Mouse (Mus musculus): ENCODE data around the gene Iqcf1. TPM values are rescaled to one million over a fixed set of nuclear protein-coding genes. Genes with fewer than 3 reads are reported as not detected.
"Not testable (repeated sequence)": the region's sequence is repeated elsewhere in the genome, so short reads cannot be mapped to it uniquely, and the experiment has no call there.

The Iqcf1 gene
- total RNA-seq, 1 experiment, result 1.7 TPM

DNA sequence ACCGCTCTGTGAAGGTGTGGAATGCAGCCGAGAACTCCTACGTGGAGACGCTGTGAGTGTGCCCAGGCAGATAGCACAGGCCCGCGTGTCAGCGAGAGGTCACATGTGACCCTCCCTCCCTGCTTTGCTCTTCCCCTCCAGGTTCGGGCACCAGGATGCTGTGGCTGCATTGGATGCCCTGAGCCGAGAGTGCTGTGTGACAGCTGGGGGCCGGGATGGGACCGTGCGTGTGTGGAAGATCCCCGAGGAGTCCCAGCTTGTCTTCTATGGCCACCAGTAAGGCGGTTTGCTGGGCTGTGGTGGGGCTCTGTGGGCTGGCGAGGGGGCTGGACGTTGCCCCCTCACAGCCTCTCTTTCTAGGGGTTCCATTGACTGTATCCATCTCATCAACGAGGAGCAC, 16.2 kb upstream of the Iqcf1 start:
- DNase-seq (ENCODE audit: low read depth, low spot score), result no peak
- peaks cover 52% of the 10 kb centered on the region for H3K36me3 ChIP-seq (ENCODE audit: control insufficient read depth, insufficient read depth, low read length, poor library complexity, severe bottlenecking)
- TF ChIP-seq MAFK (IDR thresholded peaks at IDR 0.05; ENCODE audit: insufficient read depth, low read depth, low read length) (no peak), ZNF384 (IDR thresholded peaks at IDR 0.05; ENCODE audit: low read depth, low read length) (no peak), HCFC1 (IDR thresholded peaks at IDR 0.05; ENCODE audit: borderline replicate concordance, insufficient read depth, low read length) (no peak), CHD2 (IDR thresholded peaks at IDR 0.05; ENCODE audit: low read depth, low read length) (no peak), ZC3H11A (IDR thresholded peaks at IDR 0.05; ENCODE audit: borderline replicate concordance, low read depth, low read length) (no peak)
- no peak overlapping the region for H3K27ac ChIP-seq (ENCODE audit: insufficient read depth, low read depth, low read length, poor library complexity, severe bottlenecking)
- in situ Hi-C loops (cut with MboI; ENCODE audit: low sequenced_read_pairs in 2 of 2, unreplicated experiment in 2 of 2), result no loop called here
- H3K4me3 ChIP-seq (ENCODE audit: insufficient read depth in 1 of 2, low read depth in 1 of 2, low read length in 2 of 2, poor library complexity in 1 of 2, severe bottlenecking in 1 of 2), result no peak overlapping the region
- H3K4me1 ChIP-seq (ENCODE audit: control insufficient read depth in 2 of 2, insufficient read depth in 2 of 2, low read length in 2 of 2, poor library complexity in 1 of 2), result peaks cover 0 to 17% of the 10 kb centered on the region in 2 experiments; a peak in 2 of 4 replicates
- H3K9ac ChIP-seq (ENCODE audit: insufficient read depth, low read depth, low read length, poor library complexity, severe bottlenecking), result no peak overlapping the region
- no peaks in the 10 kb centered on the region for H3K9me3 ChIP-seq (ENCODE audit: control insufficient read depth, insufficient read depth, low read depth, low read length)

GRCm38 (mm10) chr9:106485076-106485475, 14.7 kb upstream of the Iqcf1 start:
- Histone ChIP-seq H3K9me3 (ENCODE audit: control insufficient read depth, insufficient read depth, low read depth, low read length) (no peaks in the 10 kb centered on the region), H3K9ac (ENCODE audit: insufficient read depth, low read depth, low read length, poor library complexity, severe bottlenecking) (no peak overlapping the region), H3K27ac (ENCODE audit: insufficient read depth, low read depth, low read length, poor library complexity, severe bottlenecking) (no peak overlapping the region), H3K4me1 (ENCODE audit: control insufficient read depth in 2 of 2, insufficient read depth in 2 of 2, low read length in 2 of 2, poor library complexity in 1 of 2) (peaks cover 0 to 17% of the 10 kb centered on the region in 2 experiments; a peak in 2 of 4 replicates), H3K36me3 (ENCODE audit: control insufficient read depth, insufficient read depth, low read length, poor library complexity, severe bottlenecking) (peaks cover 47% of the 10 kb centered on the region), H3K4me3 (ENCODE audit: insufficient read depth in 1 of 2, low read depth in 1 of 2, low read length in 2 of 2, poor library complexity in 1 of 2, severe bottlenecking in 1 of 2) (no peak overlapping the region)
- in situ Hi-C loops (cut with MboI; ENCODE audit: low sequenced_read_pairs in 2 of 2, unreplicated experiment in 2 of 2), result no loop called here
- TF ChIP-seq CHD2 (IDR thresholded peaks at IDR 0.05; ENCODE audit: low read depth, low read length) (no peak), ZC3H11A (IDR thresholded peaks at IDR 0.05; ENCODE audit: borderline replicate concordance, low read depth, low read length) (no peak), MAFK (IDR thresholded peaks at IDR 0.05; ENCODE audit: insufficient read depth, low read depth, low read length) (no peak), ZNF384 (IDR thresholded peaks at IDR 0.05; ENCODE audit: low read depth, low read length) (no peak)
- no peak for DNase-seq (ENCODE audit: low read depth, low spot score)

GRCm38 (mm10) chr9:106487602-106488001, 12.2 kb upstream of the Iqcf1 start:
- DNase-seq (ENCODE audit: low read depth, low spot score); in situ Hi-C loops (cut with MboI; ENCODE audit: low sequenced_read_pairs in 2 of 2, unreplicated experiment in 2 of 2); H3K27ac ChIP-seq (ENCODE audit: insufficient read depth, low read depth, low read length, poor library complexity, severe bottlenecking); H3K4me3 ChIP-seq (ENCODE audit: insufficient read depth in 1 of 2, low read depth in 1 of 2, low read length in 2 of 2, poor library complexity in 1 of 2, severe bottlenecking in 1 of 2); H3K9me3 ChIP-seq (ENCODE audit: control insufficient read depth, insufficient read depth, low read depth, low read length); H3K9ac ChIP-seq (ENCODE audit: insufficient read depth, low read depth, low read length, poor library complexity, severe bottlenecking): not testable (repeated sequence)
- Histone ChIP-seq H3K4me1 (ENCODE audit: control insufficient read depth in 2 of 2, insufficient read depth in 2 of 2, low read length in 2 of 2, poor library complexity in 1 of 2) (peaks cover 0 to 18% of the 10 kb centered on the region in 2 experiments; a peak in 2 of 4 replicates), H3K36me3 (ENCODE audit: control insufficient read depth, insufficient read depth, low read length, poor library complexity, severe bottlenecking) (peaks cover 34% of the 10 kb centered on the region)

GRCm38 (mm10) chr9:106501846-106502245, 2.1 kb downstream of the Iqcf1 start:
- in situ Hi-C loops (cut with MboI; ENCODE audit: low sequenced_read_pairs in 2 of 2, unreplicated experiment in 2 of 2), result no loop called here
- no peak for TF ChIP-seq HCFC1 (IDR thresholded peaks at IDR 0.05; ENCODE audit: borderline replicate concordance, insufficient read depth, low read length)
- TF ChIP-seq CHD2 (IDR thresholded peaks at IDR 0.05; ENCODE audit: low read depth, low read length), result no peak
- TF ChIP-seq ZC3H11A (IDR thresholded peaks at IDR 0.05; ENCODE audit: borderline replicate concordance, low read depth, low read length), result no peak
- TF ChIP-seq MAFK (IDR thresholded peaks at IDR 0.05; ENCODE audit: insufficient read depth, low read depth, low read length), result no peak
- TF ChIP-seq ZNF384 (IDR thresholded peaks at IDR 0.05; ENCODE audit: low read depth, low read length), result no peak
- peak overlapping the region; percentile 32 to 38; a peak in 2 of 4 replicates for H3K4me3 ChIP-seq (ENCODE audit: insufficient read depth in 1 of 2, low read depth in 1 of 2, low read length in 2 of 2, poor library complexity in 1 of 2, severe bottlenecking in 1 of 2)

GRCm38 (mm10) chr9:106504246-106504645, 4.5 kb downstream of the Iqcf1 start:
- peak; percentile 26 for DNase-seq (ENCODE audit: low read depth, low spot score)
- no peaks in the 10 kb centered on the region for H3K4me1 ChIP-seq (ENCODE audit: control insufficient read depth in 2 of 2, insufficient read depth in 2 of 2, low read length in 2 of 2, poor library complexity in 1 of 2)
- no peaks in the 10 kb centered on the region for H3K9me3 ChIP-seq (ENCODE audit: control insufficient read depth, insufficient read depth, low read depth, low read length)
- H3K9ac ChIP-seq (ENCODE audit: insufficient read depth, low read depth, low read length, poor library complexity, severe bottlenecking), result no peak overlapping the region; the same call in 1 of the 2 replicates
- 0 out of 4 replicates have a peak overlapping the region, but pooled peaks of 1 of the 2 experiments have one; percentile 19 for H3K4me3 ChIP-seq (ENCODE audit: insufficient read depth in 1 of 2, low read depth in 1 of 2, low read length in 2 of 2, poor library complexity in 1 of 2, severe bottlenecking in 1 of 2)
- no peaks in the 10 kb centered on the region for H3K36me3 ChIP-seq (ENCODE audit: control insufficient read depth, insufficient read depth, low read length, poor library complexity, severe bottlenecking)
- no peak overlapping the region for H3K27ac ChIP-seq (ENCODE audit: insufficient read depth, low read depth, low read length, poor library complexity, severe bottlenecking)
- TF ChIP-seq ZNF384 (IDR thresholded peaks at IDR 0.05; ENCODE audit: low read depth, low read length), result no peak
- TF ChIP-seq MAFK (IDR thresholded peaks at IDR 0.05; ENCODE audit: insufficient read depth, low read depth, low read length), result no peak
- TF ChIP-seq HCFC1 (IDR thresholded peaks at IDR 0.05; ENCODE audit: borderline replicate concordance, insufficient read depth, low read length), result no peak
- TF ChIP-seq CHD2 (IDR thresholded peaks at IDR 0.05; ENCODE audit: low read depth, low read length), result no peak
- in situ Hi-C loops (cut with MboI; ENCODE audit: low sequenced_read_pairs in 2 of 2, unreplicated experiment in 2 of 2), result no loop called here

More at GRCm38 (mm10) chr9:106501846-106502245, 2.1 kb downstream of the Iqcf1 start:
- no peaks in the 10 kb centered on the region for H3K4me1 ChIP-seq (ENCODE audit: control insufficient read depth in 2 of 2, insufficient read depth in 2 of 2, low read length in 2 of 2, poor library complexity in 1 of 2)
- H3K36me3 ChIP-seq (ENCODE audit: control insufficient read depth, insufficient read depth, low read length, poor library complexity, severe bottlenecking), result no peaks in the 10 kb centered on the region
- no peak overlapping the region for H3K9ac ChIP-seq (ENCODE audit: insufficient read depth, low read depth, low read length, poor library complexity, severe bottlenecking)
- no peaks in the 10 kb centered on the region for H3K9me3 ChIP-seq (ENCODE audit: control insufficient read depth, insufficient read depth, low read depth, low read length)
- H3K27ac ChIP-seq (ENCODE audit: insufficient read depth, low read depth, low read length, poor library complexity, severe bottlenecking), result no peak overlapping the region
- no peak for DNase-seq (ENCODE audit: low read depth, low spot score)
